In genomic region chr17:79982548-79982947, GRCm38 (mm10) we compare ENCODE assay signal across 11 mouse cellular contexts.
DNase-seq lines count a peak whose midpoint lies in the region; ATAC-seq and TF ChIP-seq lines count a peak whose summit lies in the region.
"Had no signal": no experiment of that assay in that cellular context is flagged by ENCODE, and none has a peak within 500 bp of the region (broad histone marks: within the 10 kb centered on the region; RNA-seq: fewer than 3 reads in every experiment).

No protein-coding gene starts in this region.

- peak overlapping the region; percentile 31; the same call in 1 of the 2 replicates for H3K27ac ChIP-seq in gastrocnemius, adult 2 months
- H3K27ac ChIP-seq in neural tube, embryonic 15.5 days (replicated peaks), result no peak overlapping the region

- H3K27me3 ChIP-seq in neural tube, embryonic 15.5 days (replicated peaks), result no peaks in the 10 kb centered on the region
- no peaks in the 10 kb centered on the region for H3K27me3 ChIP-seq in myocyte (ENCODE audit: control insufficient read depth, insufficient read depth, insufficient read length)

- H3K4me3 ChIP-seq in gastrocnemius, adult 2 months, result no peak overlapping the region
- H3K4me3 ChIP-seq in neural tube, embryonic 15.5 days (replicated peaks), result no peak overlapping the region
- H3K4me3 ChIP-seq in myocyte, result no peak overlapping the region

- H3K9ac ChIP-seq in neural tube, embryonic 15.5 days (replicated peaks), result no peak overlapping the region
- H3K9ac ChIP-seq: lung, embryonic 14.5 days had no signal

- no peak overlapping the region for H3ac ChIP-seq in myocyte (ENCODE audit: control insufficient read depth, insufficient read length)

- 14% methylated on average over 7 of the region's 7 CpGs for WGBS in neural tube, embryonic 15.5 days

- intact Hi-C loops in gastrocnemius, adult 2 months (cut with DNase I), result no loop called here

- ATAC-seq in neural tube, embryonic 15.5 days (ENCODE audit: low FRiP score), result no peak
- ATAC-seq: midbrain, embryonic 16.5 days had no signal

- H3K4me2 ChIP-seq in neural tube, embryonic 15.5 days, result no peak overlapping the region
- H3K4me2 ChIP-seq in myocyte (ENCODE audit: low read depth), result peak overlapping the region; percentile 45
- H3K4me2 ChIP-seq: lung, embryonic 14.5 days had no signal

- no peaks in the 10 kb centered on the region for H3K9me3 ChIP-seq in neural tube, embryonic 15.5 days (replicated peaks)

- TF ChIP-seq CTCF in gastrocnemius, adult 2 months (IDR thresholded peaks at IDR 0.05), result no peak

- TF ChIP-seq POLR2A in myocyte (IDR thresholded peaks at IDR 0.05; ENCODE audit: insufficient read length, low read depth), result no peak

- H3K4me1 ChIP-seq in neural tube, embryonic 15.5 days, result peaks cover 13% of the 10 kb centered on the region

- DNase-seq in gastrocnemius, adult 2 months, result no peak
- no peak for DNase-seq in gastrocnemius, postnatal 25 days
- peak; percentile 38 for DNase-seq in neural tube, embryonic 10.5 days (ENCODE audit: extremely low spot score, low spot score)
- no peak for DNase-seq in cerebellum, postnatal 25 days
- DNase-seq in cerebellum, adult 11 months, result no peak
- no peak for DNase-seq in right cerebral cortex, postnatal 25 days
- DNase-seq: heart, postnatal 10 days had no signal

- H3K79me2 ChIP-seq in myocyte (ENCODE audit: control insufficient read depth, insufficient read depth), result no peaks in the 10 kb centered on the region

- no peaks in the 10 kb centered on the region for H3K36me3 ChIP-seq in neural tube, embryonic 15.5 days
- no peaks in the 10 kb centered on the region for H3K36me3 ChIP-seq in myocyte (ENCODE audit: control insufficient read depth, insufficient read depth)

TF ChIP-seq in myocyte, 11 proteins besides CTCF, POLR2A, EP300 and RAD21:
- TF ChIP-seq MAX (IDR thresholded peaks at IDR 0.05; ENCODE audit: low read depth) (no peak), POLR2AphosphoS2 (IDR thresholded peaks at IDR 0.05; ENCODE audit: insufficient read length, low read depth) (no peak), CEBPB (IDR thresholded peaks at IDR 0.05; ENCODE audit: insufficient read depth, poor library complexity, severe bottlenecking) (no peak), USF1 (IDR thresholded peaks at IDR 0.05; ENCODE audit: low read depth) (no peak), TCF12 (IDR thresholded peaks at IDR 0.05; ENCODE audit: insufficient read depth, poor library complexity, severe bottlenecking) (no peak), SRF (IDR thresholded peaks at IDR 0.05; ENCODE audit: control insufficient read depth, insufficient read length, low read depth) (no peak), TCF3 (IDR thresholded peaks at IDR 0.05; ENCODE audit: insufficient read length, low read depth) (no peak), MYOD1 (IDR thresholded peaks at IDR 0.05; ENCODE audit: control insufficient read depth in 1 of 3, insufficient read length in 2 of 3, low read depth in 2 of 3) (no peak), E2F4 (IDR thresholded peaks at IDR 0.05; ENCODE audit: insufficient read depth) (no peak), MYOG (IDR thresholded peaks at IDR 0.05; ENCODE audit: control insufficient read depth in 1 of 3, insufficient read depth in 1 of 3, insufficient read length in 2 of 3, low read depth in 2 of 3) (no peak), REST (IDR thresholded peaks at IDR 0.05; ENCODE audit: insufficient read depth, insufficient read length) (no peak)
